Mouse (Mus musculus) hindbrain, embryonic 14.5 days (tissue): ENCODE measurements around the gene Disp1. TPM values are rescaled to one million over a fixed set of nuclear protein-coding genes. Genes with fewer than 3 reads are reported as not detected.

Experiments used
- ATAC-seq: fragments of 200-750 bp; cut with Nextera tagmentation; 2 replicates; pipeline ENCODE4 v1.8.0; 2017; ENCODE audit warnings: moderate number of reproducible peaks, mild to moderate bottlenecking, moderate TSS enrichment, moderate library complexity; ENCODE audit not compliant: low FRiP score
- DNase-seq: peaks from one replicate; pipeline ENCODE4 v3.0.0-alpha.2; 2015; ENCODE audit warnings: low spot score
- H3K27ac ChIP-seq: fragments of 300-500 bp; sonication (generic); 2 replicates; pipeline ENCODE4 v1.5.1; 2014; ENCODE audit warnings: mild to moderate bottlenecking, moderate library complexity
- H3K27me3 ChIP-seq: fragments of 300-500 bp; sonication (generic); 2 replicates; pipeline ENCODE4 v1.6.1; 2014; ENCODE audit warnings: mild to moderate bottlenecking, low read length, mixed read lengths; ENCODE audit not compliant: control insufficient read depth, insufficient read depth
- H3K36me3 ChIP-seq: fragments of 300-500 bp; sonication (generic); replicated peaks from 2 replicates; pipeline ENCODE4 v1.6.1; 2014; ENCODE audit not compliant: control insufficient read depth, insufficient read depth
- H3K4me1 ChIP-seq: fragments of 300-500 bp; sonication (generic); replicated peaks from 2 replicates; pipeline ENCODE4 v1.6.1; 2014; ENCODE audit warnings: antibody characterized with exemption, low read length, mixed read lengths; ENCODE audit not compliant: control insufficient read depth, insufficient read depth
- H3K4me2 ChIP-seq: fragments of 300-500 bp; sonication (generic); replicated peaks from 2 replicates; pipeline ENCODE4 v1.6.1; 2014; ENCODE audit warnings: mild to moderate bottlenecking, moderate library complexity
- H3K4me3 ChIP-seq: fragments of 300-500 bp; sonication (generic); replicated peaks from 2 replicates; pipeline ENCODE4 v1.5.1; 2014; ENCODE audit warnings: mild to moderate bottlenecking, low read length
- H3K9ac ChIP-seq: fragments of 300-500 bp; sonication (generic); 2 replicates; pipeline ENCODE4 v1.6.1; 2014
- H3K9me3 ChIP-seq: fragments of 300-500 bp; sonication (generic); 2 replicates; pipeline ENCODE4 v1.6.1; 2016; ENCODE audit warnings: low read length; ENCODE audit not compliant: control insufficient read depth
- WGBS: fragments of 180-500 bp; shearing (Covaris S2); extraction: QIAGEN DNeasy Blood & Tissue Kit; methylation state at CpG from one replicate; pipeline ENCODE4 v1.1.7; 2014; 5-methylcytosine and 5-hydroxymethylcytosine counted together
- polyA plus RNA-seq: library from polyadenylated mRNA; unstranded; fragments of >200 nt; fragmentation: Nextera tagmentation; extraction: Ambion mirVana; gene quantifications from 2 replicates; pipeline ENCODE4 v1.2.1, GENCODE M21; 2014

Disp1 gene
- polyA plus RNA-seq, 1 experiment from 2014 or later: 9.4 TPM

DNA sequence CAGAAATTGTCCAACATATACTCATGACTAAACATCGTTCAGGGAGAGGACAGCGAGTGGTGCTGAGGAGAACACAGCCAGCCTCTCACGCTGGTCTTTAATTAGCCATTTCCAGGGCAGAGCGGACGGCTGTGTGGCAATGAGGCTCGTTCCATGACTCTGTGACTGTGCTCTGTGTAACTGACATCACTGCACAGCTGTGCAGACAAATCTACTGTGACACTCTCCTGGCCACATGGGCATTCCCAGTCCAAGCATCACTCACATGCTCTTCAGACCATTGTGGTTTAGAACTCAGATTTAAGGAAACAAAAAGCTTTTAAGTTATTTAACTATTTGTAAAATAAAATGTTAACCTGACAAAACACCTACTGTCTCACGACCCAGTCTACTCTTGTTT lies 62.1 kb downstream of the Disp1 start:
- Histone ChIP-seq H3K4me3 (no peak overlapping the region), H3K9ac (no peak overlapping the region), H3K27ac (no peak overlapping the region), H3K9me3 (no peaks in the 10 kb centered on the region), H3K4me1 (no peaks in the 10 kb centered on the region), H3K4me2 (no peak overlapping the region), H3K36me3 (no peaks in the 10 kb centered on the region), H3K27me3 (no peaks in the 10 kb centered on the region)
- ATAC-seq (no peak), DNase-seq (no peak)
- 61% methylated on average over 7 of the region's 7 CpGs for WGBS

GRCm38 (mm10) chr1:183155600-183155999 lies 65.7 kb downstream of the Disp1 start:
- H3K4me2 ChIP-seq: no peak overlapping the region
- no peaks in the 10 kb centered on the region for H3K36me3 ChIP-seq
- WGBS: 83% methylated on average over 5 of the region's 5 CpGs
- peaks cover 3% of the 10 kb centered on the region; the same call in 1 of the 2 replicates for H3K4me1 ChIP-seq
- ATAC-seq: no peak
- H3K4me3 ChIP-seq: no peak overlapping the region
- no peak for DNase-seq
- H3K9ac ChIP-seq: no peak overlapping the region
- no peaks in the 10 kb centered on the region for H3K9me3 ChIP-seq
- no peak overlapping the region for H3K27ac ChIP-seq
- H3K27me3 ChIP-seq: no peaks in the 10 kb centered on the region

GRCm38 (mm10) chr1:183154296-183155204 lies 66.8 kb downstream of the Disp1 start:
- no peak for DNase-seq
- 52% methylated on average over 7 of the region's 7 CpGs for WGBS
- no peak overlapping the region for H3K27ac ChIP-seq
- H3K4me1 ChIP-seq: peaks cover 14% of the 10 kb centered on the region
- no peaks in the 10 kb centered on the region for H3K27me3 ChIP-seq
- H3K4me2 ChIP-seq: no peak overlapping the region
- H3K36me3 ChIP-seq: no peaks in the 10 kb centered on the region
- no peaks in the 10 kb centered on the region for H3K9me3 ChIP-seq
- no peak overlapping the region for H3K4me3 ChIP-seq
- no peak for ATAC-seq
- no peak overlapping the region for H3K9ac ChIP-seq

GRCm38 (mm10) chr1:183153354-183153753 lies 68.0 kb downstream of the Disp1 start:
- no peak for ATAC-seq
- 97% methylated on average over 4 of the region's 4 CpGs for whole genome bisulfite sequencing

GRCm38 (mm10) chr1:183151510-183152319 lies 69.6 kb downstream of the Disp1 start:
- 84% methylated on average over 12 of the region's 12 CpGs for WGBS
- Histone ChIP-seq H3K9ac (no peak overlapping the region), H3K27ac (no peak overlapping the region), H3K4me1 (peaks cover 22% of the 10 kb centered on the region), H3K4me3 (no peak overlapping the region), H3K27me3 (no peaks in the 10 kb centered on the region), H3K4me2 (no peak overlapping the region), H3K9me3 (no peaks in the 10 kb centered on the region), H3K36me3 (no peaks in the 10 kb centered on the region)
- DNase-seq (no peak), ATAC-seq (no peak)

More at GRCm38 (mm10) chr1:183153354-183153753, 68.0 kb downstream of the Disp1 start:
- H3K27ac ChIP-seq: no peak overlapping the region
- peaks cover 17% of the 10 kb centered on the region for H3K4me1 ChIP-seq
- no peak overlapping the region for H3K4me2 ChIP-seq
- H3K36me3 ChIP-seq: no peaks in the 10 kb centered on the region
- no peak overlapping the region for H3K4me3 ChIP-seq
- no peak overlapping the region for H3K9ac ChIP-seq
- no peaks in the 10 kb centered on the region for H3K9me3 ChIP-seq
- DNase-seq: no peak
- no peaks in the 10 kb centered on the region for H3K27me3 ChIP-seq

DNA sequence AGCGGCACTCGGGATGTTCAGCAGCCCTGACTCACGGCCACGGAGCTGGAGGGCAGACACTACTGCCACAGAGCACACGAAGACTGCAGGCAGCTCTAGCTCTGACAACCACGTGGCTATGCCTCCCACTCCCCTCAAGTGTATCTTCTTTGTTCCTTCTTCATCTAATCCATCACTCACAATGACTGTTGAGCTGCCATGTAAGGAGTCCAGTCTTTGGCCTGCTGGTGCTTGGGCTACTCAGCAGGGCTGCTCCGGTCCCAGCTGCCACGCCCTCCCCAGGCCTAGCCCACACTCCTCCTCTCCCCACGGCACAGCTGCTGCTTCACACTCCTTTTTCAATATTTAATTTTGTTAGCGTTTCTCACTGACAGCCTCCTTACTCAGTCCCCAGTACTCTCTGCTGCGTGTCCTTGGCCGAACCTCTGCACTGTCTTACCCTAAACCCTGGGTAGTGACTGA lies 70.9 kb downstream of the Disp1 start:
- peak overlapping the region; percentile 16; the same call in 1 of the 2 replicates for H3K27ac ChIP-seq

GRCm38 (mm10) chr1:183149571-183150105 lies 71.7 kb downstream of the Disp1 start:
- peak overlapping the region; percentile 16; the same call in 1 of the 2 replicates for H3K27ac ChIP-seq
- no peaks in the 10 kb centered on the region for H3K36me3 ChIP-seq
- H3K4me1 ChIP-seq: peaks cover 29% of the 10 kb centered on the region
- H3K9me3 ChIP-seq: no peaks in the 10 kb centered on the region
- DNase-seq (no peak), ATAC-seq (no peak)
- H3K4me3 ChIP-seq: no peak overlapping the region
- H3K27me3 ChIP-seq: no peaks in the 10 kb centered on the region
- WGBS: 32% methylated on average over 5 of the region's 5 CpGs
- H3K4me2 ChIP-seq: no peak overlapping the region
- H3K9ac ChIP-seq: peak overlapping the region; percentile 22; the same call in 1 of the 2 replicates

More for the DNA sequence above, 70.9 kb downstream of the Disp1 start:
- no peaks in the 10 kb centered on the region for H3K36me3 ChIP-seq
- no peak overlapping the region for H3K9ac ChIP-seq
- H3K4me2 ChIP-seq: no peak overlapping the region
- ATAC-seq: peak; percentile 64
- no peaks in the 10 kb centered on the region for H3K9me3 ChIP-seq
- WGBS: 16% methylated on average over 12 of the region's 12 CpGs
- no peaks in the 10 kb centered on the region for H3K27me3 ChIP-seq
- DNase-seq: no peak
- no peak overlapping the region for H3K4me3 ChIP-seq
- peaks cover 29% of the 10 kb centered on the region for H3K4me1 ChIP-seq

DNA sequence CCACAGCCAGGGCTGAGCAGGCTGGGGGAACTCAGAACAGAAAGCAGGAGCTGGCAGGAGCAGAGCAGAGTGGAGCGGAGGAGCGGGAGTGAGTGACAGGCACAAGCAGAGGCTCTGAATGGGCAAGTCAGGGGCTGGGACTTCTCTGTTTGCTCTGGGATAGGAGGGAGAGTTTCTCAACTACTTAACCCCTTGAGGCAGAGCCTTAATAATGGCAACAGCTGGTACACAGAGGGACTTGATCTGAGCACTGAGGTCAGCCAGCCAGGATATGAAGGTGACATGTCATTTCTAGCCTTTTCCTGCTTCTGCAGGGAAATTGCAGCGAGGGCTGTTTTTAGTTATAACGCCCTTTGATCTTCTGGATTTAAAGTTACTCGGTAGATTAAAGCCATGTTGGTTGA lies 73.9 kb downstream of the Disp1 start:
- 22% methylated on average over 5 of the region's 5 CpGs for WGBS
- H3K9ac ChIP-seq: no peak overlapping the region
- H3K27ac ChIP-seq: no peak overlapping the region
- no peaks in the 10 kb centered on the region for H3K27me3 ChIP-seq
- H3K4me3 ChIP-seq: no peak overlapping the region
- H3K4me2 ChIP-seq: no peak overlapping the region
- no peaks in the 10 kb centered on the region for H3K9me3 ChIP-seq
- peak; percentile 64; the same call in 1 of the 2 replicates for ATAC-seq
- peaks cover 32% of the 10 kb centered on the region for H3K4me1 ChIP-seq
- no peaks in the 10 kb centered on the region for H3K36me3 ChIP-seq
- peak; percentile 50 for DNase-seq

- H3K4me1 ChIP-seq: peaks cover 36% of the 10 kb centered on the region
- no peak overlapping the region for H3K9ac ChIP-seq
- 14% methylated on average over 9 of the region's 9 CpGs for WGBS
- no peaks in the 10 kb centered on the region for H3K9me3 ChIP-seq
- DNase-seq (no peak), ATAC-seq (no peak)
- no peak overlapping the region for H3K4me3 ChIP-seq
- H3K36me3 ChIP-seq: no peaks in the 10 kb centered on the region
- 0 out of 2 replicates have a peak overlapping the region, but pooled peaks have one; percentile 0 for H3K4me2 ChIP-seq
- H3K27me3 ChIP-seq: no peaks in the 10 kb centered on the region
- H3K27ac ChIP-seq: no peak overlapping the region
Measured at GRCm38 (mm10) chr1:183146795-183147194, 74.5 kb downstream of the Disp1 start.
